Mouse (Mus musculus) stomach, embryonic 15.5 days (tissue): ENCODE data around the gene Pccb. TPM values are rescaled to one million over a fixed set of nuclear protein-coding genes. Genes with fewer than 3 reads are reported as not detected.

Source experiments
- ATAC-seq: fragments of 200-750 bp; cut with Nextera tagmentation; 2 replicates; pipeline ENCODE4 v1.8.0; 2017; ENCODE audit warnings: low read depth, moderate number of reproducible peaks, moderate TSS enrichment; ENCODE audit not compliant: insufficient read depth, low FRiP score
- H3K27ac ChIP-seq: fragments of 300-500 bp; sonication (generic); 2 replicates; pipeline ENCODE4 v1.5.1; 2015; ENCODE audit warnings: mild to moderate bottlenecking, inconsistent platforms
- H3K27me3 ChIP-seq: fragments of 300-500 bp; sonication (generic); replicated peaks from 2 replicates; pipeline ENCODE4 v1.6.1; 2015; ENCODE audit warnings: inconsistent platforms
- H3K36me3 ChIP-seq: fragments of 300-500 bp; sonication (generic); 2 replicates; pipeline ENCODE4 v1.6.1; 2015; ENCODE audit warnings: inconsistent platforms
- H3K4me1 ChIP-seq: fragments of 300-500 bp; sonication (generic); 2 replicates; pipeline ENCODE4 v1.6.1; 2015; ENCODE audit warnings: inconsistent platforms
- H3K4me2 ChIP-seq: fragments of 300-500 bp; sonication (generic); 2 replicates; pipeline ENCODE4 v1.6.1; 2015; ENCODE audit warnings: mild to moderate bottlenecking, inconsistent platforms
- H3K4me3 ChIP-seq: fragments of 300-500 bp; sonication (generic); replicated peaks from 2 replicates; pipeline ENCODE4 v1.5.1; 2015; ENCODE audit warnings: inconsistent platforms
- H3K9ac ChIP-seq: fragments of 300-500 bp; sonication (generic); 2 replicates; pipeline ENCODE4 v1.6.1; 2015; ENCODE audit warnings: inconsistent platforms
- H3K9me3 ChIP-seq: fragments of 300-500 bp; sonication (generic); 2 replicates; pipeline ENCODE4 v1.6.1; 2016; ENCODE audit warnings: inconsistent platforms
- WGBS: fragments of 180-500 bp; shearing (Covaris S2); methylation state at CpG from one replicate; pipeline ENCODE4 v1.1.7; 2015; 5-methylcytosine and 5-hydroxymethylcytosine counted together
- polyA plus RNA-seq: library from polyadenylated mRNA; unstranded; fragments of >200 nt; fragmentation: Nextera tagmentation; extraction: Ambion mirVana; gene quantifications from 2 replicates; pipeline ENCODE4 v1.2.1, GENCODE M21; 2015

Gene Pccb
- 24.6 and 26.3 TPM in 2 replicates for polyA plus RNA-seq

DNA sequence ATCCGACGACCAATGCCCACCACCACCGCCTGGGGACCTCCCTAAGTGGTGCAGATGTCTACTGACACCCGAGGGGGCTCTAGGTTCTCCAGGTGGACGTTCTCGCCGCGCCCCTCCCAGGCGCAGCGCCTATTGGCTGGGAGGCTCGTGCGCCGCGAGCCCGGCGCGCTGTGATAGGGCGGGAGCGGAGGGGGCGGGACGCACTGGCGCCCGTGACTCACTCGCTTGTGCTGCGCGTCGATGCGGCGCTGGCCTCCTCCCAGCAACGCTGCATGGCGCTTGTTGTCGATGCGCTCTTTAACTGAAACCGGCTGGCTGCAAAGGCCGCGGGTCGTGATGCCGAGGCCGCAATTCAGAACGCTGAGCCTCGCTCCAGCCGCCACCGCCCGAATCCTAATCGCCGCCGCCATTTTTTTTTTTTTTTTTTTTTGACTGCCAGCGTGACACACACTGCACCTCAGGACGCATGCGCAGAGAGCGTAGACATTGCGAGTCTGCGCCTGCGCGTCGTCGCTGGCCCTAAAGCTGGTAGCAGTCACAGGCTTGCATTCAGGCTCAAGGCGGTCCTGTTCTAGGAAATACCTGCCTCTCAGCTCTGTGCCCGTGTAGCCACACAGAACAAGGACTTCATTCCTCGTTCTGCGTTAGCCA is at the start of gene Pccb:
Gene Pccb, minus strand, starts transcription at position 451 of the 651 bp plus-strand sequence.
- peak within 1 kb of the TSS; percentile 95 for H3K27ac ChIP-seq
- no peaks in the 10 kb centered on the region for H3K36me3 ChIP-seq
- no peaks in the 10 kb centered on the region for H3K27me3 ChIP-seq
- H3K4me3 ChIP-seq, result peak within 1 kb of the TSS; percentile 56
- H3K9ac ChIP-seq, result peak within 1 kb of the TSS; percentile 37
- H3K4me1 ChIP-seq, result 0 out of 2 replicates have a peak, but pooled peaks cover 19% of the 10 kb centered on the region
- whole genome bisulfite sequencing, result under 1% methylated on average over 60 of the region's 61 CpGs
- H3K4me2 ChIP-seq, result peak within 1 kb of the TSS; percentile 59
- ATAC-seq, result peak; percentile 98
- H3K9me3 ChIP-seq, result no peaks in the 10 kb centered on the region

DNA sequence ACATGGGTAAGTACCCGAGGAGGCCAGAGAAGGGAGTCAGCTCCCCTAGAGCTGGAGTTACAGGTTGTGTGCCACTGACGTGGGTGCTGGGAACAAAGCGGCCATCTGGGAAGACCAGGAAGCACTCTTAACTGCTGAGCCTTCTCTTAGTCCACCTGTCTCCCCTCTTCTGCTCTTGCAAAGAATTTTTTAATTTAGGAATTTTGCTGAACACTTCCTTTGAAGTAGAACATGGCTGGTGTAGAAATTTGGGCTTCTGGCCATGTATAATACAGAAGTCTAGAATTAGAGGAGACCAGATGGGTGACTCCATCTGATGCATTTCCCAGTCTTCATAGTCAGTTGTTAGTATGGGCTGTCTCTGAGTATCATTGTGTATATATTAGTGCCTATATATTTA is 49.0 kb upstream of the Pccb start:
- WGBS, result 91% methylated on average over 3 of the region's 3 CpGs
- Histone ChIP-seq H3K9ac (no peak overlapping the region), H3K4me3 (no peak overlapping the region), H3K4me1 (peaks cover 7% of the 10 kb centered on the region; the same call in 1 of the 2 replicates), H3K4me2 (no peak overlapping the region), H3K27me3 (no peaks in the 10 kb centered on the region), H3K27ac (no peak overlapping the region), H3K36me3 (peaks cover 3% of the 10 kb centered on the region; the same call in 1 of the 2 replicates), H3K9me3 (no peaks in the 10 kb centered on the region)
- ATAC-seq, result no peak

DNA sequence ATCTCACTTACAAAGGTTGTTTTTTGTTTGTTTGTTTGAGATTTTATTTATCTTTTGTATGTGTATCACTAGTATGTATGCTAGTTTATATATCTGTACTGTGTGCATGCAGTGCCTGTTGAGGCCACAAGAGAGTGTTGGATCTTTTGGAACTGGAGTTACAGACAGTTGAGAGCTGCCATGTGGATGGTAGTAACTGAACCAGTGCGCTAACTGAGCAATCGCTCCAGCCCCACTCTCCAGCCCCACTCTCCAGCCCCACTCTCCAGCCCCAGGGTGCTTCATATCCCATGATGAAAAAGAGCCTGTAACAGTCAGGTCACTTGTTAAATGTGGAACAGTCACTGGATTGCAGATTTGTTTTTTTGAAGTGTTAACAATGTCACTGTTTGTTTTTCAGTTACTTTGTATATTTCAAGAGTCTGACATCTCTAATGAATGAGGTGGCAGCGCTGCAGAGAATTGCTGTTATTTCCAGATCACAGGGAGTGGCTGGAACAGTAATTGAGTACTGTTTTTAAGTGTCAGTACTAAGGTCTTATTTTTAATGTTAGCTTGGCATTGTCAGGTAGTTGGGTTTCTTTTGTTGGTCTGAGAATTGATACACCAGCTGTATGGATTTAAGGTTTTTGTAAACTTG is 45.5 kb upstream of the Pccb start:
- no peak overlapping the region; the same call in 1 of the 2 replicates for H3K4me2 ChIP-seq
- WGBS, result 50% methylated on average over 3 of the region's 3 CpGs

DNA sequence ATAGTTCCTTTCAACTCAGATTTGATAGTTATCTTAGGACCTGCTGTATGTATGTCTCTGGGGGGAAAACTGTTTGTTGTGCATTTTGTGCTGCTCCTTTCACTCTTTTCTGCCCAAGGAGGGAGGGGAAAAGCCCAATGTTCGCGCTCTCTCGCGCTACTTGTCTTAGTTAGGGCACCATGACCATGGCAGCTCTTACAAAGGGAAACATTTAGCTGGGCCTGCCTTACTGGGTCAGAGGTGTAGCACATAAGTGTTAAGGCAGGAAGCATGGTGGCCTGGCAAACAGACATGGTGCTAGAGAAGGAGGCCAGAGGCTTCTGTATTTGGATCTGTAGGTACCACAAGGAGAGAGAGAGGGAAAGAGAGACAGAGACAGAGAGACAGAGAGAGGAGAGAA is 43.9 kb upstream of the Pccb start:
- peaks cover 14% of the 10 kb centered on the region; the same call in 1 of the 2 replicates for H3K4me1 ChIP-seq
- H3K27ac ChIP-seq, result 0 out of 2 replicates have a peak overlapping the region, but pooled peaks have one; percentile 21
- ATAC-seq, result no peak
- no peaks in the 10 kb centered on the region for H3K27me3 ChIP-seq
- peak overlapping the region; percentile 19 for H3K4me3 ChIP-seq
- H3K9me3 ChIP-seq, result no peaks in the 10 kb centered on the region
- no peak overlapping the region for H3K9ac ChIP-seq
- peaks cover 1% of the 10 kb centered on the region; the same call in 1 of the 2 replicates for H3K36me3 ChIP-seq
- H3K4me2 ChIP-seq, result peak overlapping the region; percentile 51
- 62% methylated on average over 4 of the region's 4 CpGs for WGBS

More for the DNA sequence above, 45.5 kb upstream of the Pccb start:
- peaks cover 3% of the 10 kb centered on the region; the same call in 1 of the 2 replicates for H3K36me3 ChIP-seq
- H3K4me3 ChIP-seq, result no peak overlapping the region
- no peaks in the 10 kb centered on the region for H3K9me3 ChIP-seq
- H3K27ac ChIP-seq, result no peak overlapping the region
- H3K27me3 ChIP-seq, result no peaks in the 10 kb centered on the region
- no peak overlapping the region for H3K9ac ChIP-seq
- H3K4me1 ChIP-seq, result peaks cover 14% of the 10 kb centered on the region; the same call in 1 of the 2 replicates
- ATAC-seq, result no peak

DNA sequence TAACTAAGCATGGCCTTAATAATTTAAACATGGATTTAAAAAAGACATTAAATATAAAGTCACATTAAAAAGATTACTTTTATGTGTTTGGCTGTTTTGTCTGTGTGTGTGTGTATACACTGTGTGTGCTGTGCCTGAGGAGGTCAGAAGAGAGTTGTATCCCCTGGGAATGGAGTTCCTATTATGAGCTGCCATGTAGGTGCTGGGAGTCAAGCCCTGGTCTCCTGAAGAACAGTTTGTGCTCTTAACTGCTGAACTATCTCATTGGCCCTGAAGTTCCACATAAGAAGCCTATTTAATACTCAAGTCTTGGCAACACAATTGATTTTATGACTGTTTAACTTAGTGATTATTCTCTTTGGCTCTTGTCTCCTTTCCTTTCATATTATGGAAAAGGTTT is 42.8 kb upstream of the Pccb start:
- no peak overlapping the region for H3K9ac ChIP-seq

DNA sequence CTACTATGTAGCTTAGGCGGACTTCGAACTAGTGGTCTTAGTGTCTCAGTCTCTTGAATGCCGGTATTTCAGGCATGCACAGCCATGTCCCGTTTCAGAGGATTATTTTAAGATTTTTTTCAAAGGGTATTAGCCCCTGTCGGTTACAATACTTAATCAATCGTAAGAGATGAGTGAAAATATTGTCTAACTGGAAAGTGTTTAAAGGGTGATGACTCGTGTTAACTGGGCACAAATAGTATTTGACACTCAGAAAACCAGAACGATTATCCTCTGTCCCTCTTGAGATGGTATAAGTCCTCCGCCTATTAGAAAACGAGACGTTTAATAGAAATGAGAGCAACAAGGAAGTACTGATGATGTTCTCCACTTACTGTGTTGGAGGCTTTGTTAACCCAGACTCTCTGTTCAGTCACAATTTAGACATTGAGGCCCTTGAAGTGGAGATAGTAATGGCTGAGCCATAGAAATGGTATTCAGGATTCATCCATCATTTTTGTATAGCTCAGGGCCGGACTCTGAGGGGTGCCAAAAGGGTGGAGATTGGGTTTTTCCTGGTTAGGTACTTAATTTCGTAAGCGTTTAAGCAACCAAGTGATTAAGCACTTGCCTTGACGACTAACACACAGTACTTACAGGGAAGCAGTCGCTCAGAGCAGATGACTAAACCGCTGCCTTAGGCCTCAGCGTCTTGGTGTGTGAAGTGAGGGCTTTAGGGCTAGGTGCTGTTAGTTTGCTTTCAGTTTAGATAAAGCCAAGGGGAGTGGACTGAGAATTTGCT is 41.6 kb upstream of the Pccb start:
- Histone ChIP-seq H3K4me2 (peak overlapping the region; percentile 73), H3K27me3 (no peaks in the 10 kb centered on the region), H3K27ac (peak overlapping the region; percentile 52; the same call in 1 of the 2 replicates), H3K9me3 (no peaks in the 10 kb centered on the region), H3K36me3 (no peaks in the 10 kb centered on the region), H3K4me3 (peak overlapping the region; percentile 96), H3K4me1 (peaks cover 14% of the 10 kb centered on the region; the same call in 1 of the 2 replicates), H3K9ac (peak overlapping the region; percentile 98)
- under 1% methylated on average over 18 of the region's 18 CpGs for WGBS
- ATAC-seq, result no peak

More for the DNA sequence above, 42.8 kb upstream of the Pccb start:
- H3K4me2 ChIP-seq, result peak overlapping the region; percentile 73
- no peak overlapping the region for H3K27ac ChIP-seq
- H3K4me3 ChIP-seq, result peak overlapping the region; percentile 96
- H3K4me1 ChIP-seq, result peaks cover 14% of the 10 kb centered on the region; the same call in 1 of the 2 replicates
- no peaks in the 10 kb centered on the region for H3K27me3 ChIP-seq
- no peaks in the 10 kb centered on the region for H3K9me3 ChIP-seq
- ATAC-seq, result no peak
- no peaks in the 10 kb centered on the region for H3K36me3 ChIP-seq

DNA sequence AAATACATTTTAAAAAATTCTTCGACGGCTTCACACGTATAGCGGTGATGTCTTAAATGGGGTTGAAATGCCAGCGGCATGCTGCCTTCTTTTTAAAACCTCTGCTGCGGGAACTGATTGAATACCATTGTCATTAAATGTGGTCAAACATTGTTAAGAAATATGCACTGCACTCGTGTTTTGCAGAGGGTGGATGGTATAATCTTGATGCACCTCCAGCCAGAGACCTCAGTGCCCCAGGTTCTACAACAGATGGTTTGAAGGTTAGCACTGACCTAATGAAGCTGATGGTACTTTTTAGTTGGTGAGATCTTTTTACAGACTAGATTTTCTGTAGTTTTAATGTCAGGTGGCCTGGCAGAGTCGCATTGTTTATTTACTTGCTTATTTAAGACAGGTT is 41.0 kb upstream of the Pccb start:
- no peaks in the 10 kb centered on the region for H3K36me3 ChIP-seq
- peak overlapping the region; percentile 96 for H3K4me3 ChIP-seq
- H3K4me1 ChIP-seq, result peaks cover 14% of the 10 kb centered on the region; the same call in 1 of the 2 replicates
- no peaks in the 10 kb centered on the region for H3K27me3 ChIP-seq
- no peak for ATAC-seq
- peak overlapping the region; percentile 73 for H3K4me2 ChIP-seq
- H3K9me3 ChIP-seq, result no peaks in the 10 kb centered on the region
- 0 out of 2 replicates have a peak overlapping the region, but pooled peaks have one; percentile 23 for H3K27ac ChIP-seq
- WGBS, result under 1% methylated on average over 8 of the region's 8 CpGs
- peak overlapping the region; percentile 98 for H3K9ac ChIP-seq

DNA sequence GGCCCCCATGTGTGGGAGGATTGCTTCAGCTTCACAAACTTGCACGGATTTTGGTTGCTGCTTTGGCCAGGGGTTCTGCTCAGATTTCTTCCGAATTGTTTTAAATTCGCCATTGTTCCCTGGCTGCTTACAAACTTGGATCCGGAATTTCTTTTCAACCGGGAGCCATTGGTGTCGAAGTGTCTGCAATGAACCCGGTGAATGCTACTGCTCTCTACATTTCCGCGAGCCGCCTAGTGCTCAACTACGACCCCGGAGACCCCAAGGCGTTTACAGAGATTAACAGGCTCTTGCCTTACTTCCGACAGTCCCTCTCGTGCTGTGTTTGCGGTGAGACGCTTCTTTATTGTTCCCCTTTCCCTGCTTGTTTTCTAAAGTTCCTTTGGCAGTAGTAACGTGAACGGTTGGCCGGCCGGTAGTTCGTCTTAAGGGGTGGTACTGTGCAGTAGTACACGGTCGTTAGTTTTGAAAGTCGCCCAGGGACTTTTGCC is 40.4 kb upstream of the Pccb start:
- 0% methylated on average over 25 of the region's 25 CpGs for WGBS
- Histone ChIP-seq H3K27ac (peak overlapping the region; percentile 100), H3K4me1 (peaks cover 14% of the 10 kb centered on the region; the same call in 1 of the 2 replicates), H3K9me3 (no peaks in the 10 kb centered on the region), H3K36me3 (no peaks in the 10 kb centered on the region), H3K9ac (peak overlapping the region; percentile 98), H3K4me2 (peak overlapping the region; percentile 73), H3K27me3 (no peaks in the 10 kb centered on the region), H3K4me3 (peak overlapping the region; percentile 96)
- no peak for ATAC-seq

DNA sequence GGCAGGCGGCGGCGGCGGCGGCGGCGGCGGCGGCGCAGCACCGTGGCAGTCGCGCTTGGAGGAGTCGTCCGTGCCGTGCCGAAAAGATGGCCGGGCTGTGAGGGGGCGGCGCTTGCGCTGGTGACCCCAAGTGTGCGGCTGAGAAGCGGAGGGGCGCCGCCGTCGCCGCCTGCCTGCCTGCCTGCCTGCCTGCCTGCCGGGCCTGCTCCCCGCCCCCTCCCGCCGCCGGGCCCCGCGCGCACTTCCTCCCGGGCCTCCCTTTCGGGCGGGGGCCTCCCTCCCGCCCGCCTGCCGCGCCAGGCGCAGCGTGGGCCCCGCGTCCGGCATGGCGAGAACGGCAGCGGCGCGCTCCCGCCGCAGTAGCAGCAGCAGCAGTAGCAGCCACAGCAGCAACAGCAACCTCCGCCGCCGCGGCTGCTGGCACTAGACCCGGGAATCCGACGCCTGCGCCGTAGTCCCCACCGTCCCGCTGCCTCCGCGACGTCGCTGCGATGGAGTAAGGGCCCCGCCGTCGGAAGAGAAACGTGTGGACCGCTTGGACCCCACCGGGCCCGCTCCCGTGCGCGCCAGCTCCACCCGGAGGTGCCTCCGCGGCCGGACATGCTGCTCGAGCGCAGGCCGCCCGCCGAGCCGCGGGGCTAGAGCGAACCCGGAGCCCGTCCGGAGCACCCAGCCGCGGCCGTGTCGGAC is 39.8 kb upstream of the Pccb start:
- Histone ChIP-seq H3K27ac (peak overlapping the region; percentile 100), H3K9ac (peak overlapping the region; percentile 98), H3K4me2 (peak overlapping the region; percentile 73), H3K4me3 (peak overlapping the region; percentile 96), H3K9me3 (no peaks in the 10 kb centered on the region), H3K4me1 (peaks cover 11% of the 10 kb centered on the region; the same call in 1 of the 2 replicates), H3K27me3 (no peaks in the 10 kb centered on the region), H3K36me3 (no peaks in the 10 kb centered on the region)
- ATAC-seq, result peak; percentile 64
- under 1% methylated on average over 83 of the region's 100 CpGs for WGBS

DNA sequence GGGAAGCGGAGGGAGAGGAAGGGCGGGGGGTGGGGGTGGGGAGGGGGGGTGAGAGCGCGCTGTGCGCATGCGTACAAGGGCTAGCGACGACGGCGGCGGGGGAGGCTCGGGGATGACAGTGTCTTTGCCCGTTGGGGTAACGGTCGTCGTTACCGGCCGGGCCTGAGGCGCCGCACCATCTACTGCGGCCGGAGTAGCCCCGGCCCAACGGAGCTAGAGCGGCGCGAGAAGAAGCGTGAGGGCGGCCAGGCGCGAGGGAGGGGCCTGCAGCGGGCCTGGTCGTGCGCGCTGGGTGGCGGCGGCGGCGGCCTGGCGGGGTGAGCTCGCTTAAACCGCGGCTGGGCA is 39.3 kb upstream of the Pccb start, which contains the start of gene Msl2:
Gene Msl2, plus strand, starts transcription at position 115 of the 345 bp plus-strand sequence.
- H3K9me3 ChIP-seq, result no peaks in the 10 kb centered on the region
- peak within 1 kb of the TSS; percentile 100 for H3K27ac ChIP-seq
- ATAC-seq, result no peak
- H3K4me2 ChIP-seq, result peak within 1 kb of the TSS; percentile 73
- peak within 1 kb of the TSS; percentile 98 for H3K9ac ChIP-seq
- H3K4me3 ChIP-seq, result peak within 1 kb of the TSS; percentile 96
- H3K36me3 ChIP-seq, result no peaks in the 10 kb centered on the region
- 0% methylated on average over 25 of the region's 43 CpGs for WGBS
- H3K4me1 ChIP-seq, result peaks cover 7% of the 10 kb centered on the region; the same call in 1 of the 2 replicates
- H3K27me3 ChIP-seq, result no peaks in the 10 kb centered on the region
